In genomic region chr2:167324151-167324930, GRCm38 (mm10) we compare ENCODE assay signal across 15 mouse cellular contexts. TPM values are rescaled to one million over a fixed set of nuclear protein-coding genes. Genes with fewer than 3 reads are reported as not detected.
A peak's percentile ranks its signal among the peaks of the same experiment; 100 is the strongest.
DNase-seq lines count a peak whose midpoint lies in the region; ATAC-seq and TF ChIP-seq lines count a peak whose summit lies in the region.
"Had no signal": no experiment of that assay in that cellular context is flagged by ENCODE, and none has a peak within 500 bp of the region (broad histone marks: within the 10 kb centered on the region; RNA-seq: fewer than 3 reads in every experiment).

No protein-coding gene starts in this region.

- H3K27me3 ChIP-seq in heart, embryonic 10.5 days (ENCODE audit: insufficient read depth, poor library complexity, severe bottlenecking) = no peaks in the 10 kb centered on the region
- H3K27me3 ChIP-seq in heart, embryonic 11.5 days (ENCODE audit: control insufficient read depth, insufficient read depth, low read length) = no peaks in the 10 kb centered on the region
- no peaks in the 10 kb centered on the region for H3K27me3 ChIP-seq in kidney, adult 2 months (replicated peaks; ENCODE audit: control insufficient read depth, insufficient read depth, low read length)
- no peaks in the 10 kb centered on the region for H3K27me3 ChIP-seq in midbrain, embryonic 13.5 days
- H3K27me3 ChIP-seq in midbrain, embryonic 10.5 days (ENCODE audit: low read depth, poor library complexity, severe bottlenecking) = no peaks in the 10 kb centered on the region
- H3K27me3 ChIP-seq: hindbrain, embryonic 15.5 days; limb, embryonic 15.5 days; lung, embryonic 15.5 days had no signal

- no peaks in the 10 kb centered on the region for H3K36me3 ChIP-seq in heart, embryonic 10.5 days
- H3K36me3 ChIP-seq in heart, embryonic 11.5 days (ENCODE audit: control insufficient read depth, insufficient read depth, low read length) = no peaks in the 10 kb centered on the region
- H3K36me3 ChIP-seq in kidney, adult 2 months (ENCODE audit: control insufficient read depth, insufficient read depth, low read length) = no peaks in the 10 kb centered on the region
- no peaks in the 10 kb centered on the region for H3K36me3 ChIP-seq in midbrain, embryonic 13.5 days
- no peaks in the 10 kb centered on the region for H3K36me3 ChIP-seq in midbrain, embryonic 10.5 days
- H3K36me3 ChIP-seq: hindbrain, embryonic 15.5 days; limb, embryonic 15.5 days; lung, embryonic 15.5 days had no signal

- H3K4me1 ChIP-seq in heart, embryonic 10.5 days = peaks cover 53% of the 10 kb centered on the region
- H3K4me1 ChIP-seq in heart, embryonic 11.5 days (ENCODE audit: control insufficient read depth, insufficient read depth, low read length) = peaks cover 12% of the 10 kb centered on the region
- peaks cover 20% of the 10 kb centered on the region for H3K4me1 ChIP-seq in kidney, adult 2 months (ENCODE audit: control insufficient read depth, insufficient read depth, low read length)
- peaks cover 31% of the 10 kb centered on the region for H3K4me1 ChIP-seq in midbrain, embryonic 13.5 days (replicated peaks)
- H3K4me1 ChIP-seq in midbrain, embryonic 10.5 days = peaks cover 28% of the 10 kb centered on the region

- ATAC-seq in heart, embryonic 11.5 days (replicated peaks; ENCODE audit: insufficient number of reproducible peaks, low FRiP score, low TSS enrichment) = no peak
- ATAC-seq in midbrain, embryonic 13.5 days = no peak
- ATAC-seq: activated CD4-positive, CD25-positive, alpha-beta regulatory T cell, adult 4 months had no signal

- H3K27ac ChIP-seq in heart, embryonic 10.5 days = peak overlapping the region; percentile 23; the same call in 1 of the 2 replicates
- no peak overlapping the region for H3K27ac ChIP-seq in heart, embryonic 11.5 days (ENCODE audit: low read depth, low read length)
- peak overlapping the region; percentile 80 for H3K27ac ChIP-seq in kidney, adult 2 months (ENCODE audit: insufficient read depth, low read depth, low read length)
- peak overlapping the region; percentile 68 for H3K27ac ChIP-seq in midbrain, embryonic 13.5 days
- no peak overlapping the region for H3K27ac ChIP-seq in midbrain, embryonic 10.5 days (replicated peaks)
- H3K27ac ChIP-seq: hindbrain, embryonic 15.5 days; limb, embryonic 15.5 days; lung, embryonic 15.5 days had no signal

- 86% methylated on average over 10 of the region's 10 CpGs for WGBS in heart, embryonic 10.5 days
- WGBS in heart, embryonic 11.5 days (ENCODE audit: insufficient replicate concordance) = 79% methylated on average over 10 of the region's 10 CpGs
- WGBS in kidney, adult 2 months = 32% methylated on average over 10 of the region's 10 CpGs
- WGBS in midbrain, embryonic 13.5 days = 69% methylated on average over 10 of the region's 10 CpGs
- WGBS in midbrain, embryonic 10.5 days = 87% methylated on average over 10 of the region's 10 CpGs

- no peak overlapping the region for H3K4me3 ChIP-seq in heart, embryonic 10.5 days
- no peak overlapping the region for H3K4me3 ChIP-seq in heart, embryonic 11.5 days (ENCODE audit: low read depth, low read length)
- no peak overlapping the region for H3K4me3 ChIP-seq in kidney, adult 2 months (ENCODE audit: insufficient read depth, low read depth, low read length)
- no peak overlapping the region for H3K4me3 ChIP-seq in midbrain, embryonic 13.5 days (replicated peaks)
- no peak overlapping the region for H3K4me3 ChIP-seq in midbrain, embryonic 10.5 days
- H3K4me3 ChIP-seq: hindbrain, embryonic 15.5 days; limb, embryonic 15.5 days; lung, embryonic 15.5 days had no signal

- no peak overlapping the region for H3K9ac ChIP-seq in heart, embryonic 11.5 days (ENCODE audit: low read depth, low read length)
- H3K9ac ChIP-seq in midbrain, embryonic 13.5 days (replicated peaks) = no peak overlapping the region
- H3K9ac ChIP-seq: hindbrain, embryonic 15.5 days; limb, embryonic 15.5 days; lung, embryonic 15.5 days had no signal

- DNase-seq in heart, embryonic 10.5 days (ENCODE audit: low spot score) = no peak
- DNase-seq in kidney, adult 2 months = peak; percentile 73
- no peak for DNase-seq in kidney, postnatal 14 days
- DNase-seq in midbrain, embryonic 10.5 days (ENCODE audit: low spot score) = no peak
- DNase-seq in left cerebral cortex, postnatal 14 days (ENCODE audit: low spot score in 2 of 2) = no peak
- DNase-seq: adrenal gland, postnatal 25 days; cerebellum, postnatal 25 days; gastrocnemius, postnatal 14 days; thymus, postnatal 25 days had no signal

- TF ChIP-seq CTCF in kidney, adult 2 months (conservative IDR thresholded peaks at IDR 0.05; ENCODE audit: insufficient read depth, insufficient read length, low read depth, low read length) = no peak

- no peak for TF ChIP-seq POLR2A in kidney, adult 2 months (IDR thresholded peaks at IDR 0.05; ENCODE audit: low read depth, low read length)

- intact Hi-C loops in left cerebral cortex, postnatal 14 days (cut with DNase I) = no loop called here

- H3K9me3 ChIP-seq in heart, embryonic 10.5 days = no peaks in the 10 kb centered on the region
- H3K9me3 ChIP-seq in heart, embryonic 11.5 days (replicated peaks; ENCODE audit: control insufficient read depth, low read length) = no peaks in the 10 kb centered on the region
- H3K9me3 ChIP-seq in midbrain, embryonic 13.5 days = no peaks in the 10 kb centered on the region
- no peaks in the 10 kb centered on the region for H3K9me3 ChIP-seq in midbrain, embryonic 10.5 days (replicated peaks)
- H3K9me3 ChIP-seq: hindbrain, embryonic 15.5 days; limb, embryonic 15.5 days; lung, embryonic 15.5 days had no signal

- H3K4me2 ChIP-seq in heart, embryonic 11.5 days = no peak overlapping the region
- H3K4me2 ChIP-seq in midbrain, embryonic 13.5 days (replicated peaks) = no peak overlapping the region
- H3K4me2 ChIP-seq: hindbrain, embryonic 15.5 days; limb, embryonic 15.5 days; lung, embryonic 15.5 days had no signal

RNA-seq across cellular contexts. Expression of gene B4galt5, which starts 24.6 kb away (rescaled TPM):
- polyA plus RNA-seq in heart, embryonic 10.5 days (2016; fragmentation: Nextera tagmentation; extraction: Ambion mirVana) = 11.4 and 13.6 TPM in 2 replicates
- polyA plus RNA-seq in heart, embryonic 11.5 days (2014; fragmentation: Nextera tagmentation; extraction: Ambion mirVana) = 16.1 and 24.5 TPM in 2 replicates
- polyA plus RNA-seq in kidney, adult 2 months (2012; rRNA removed) = 51.5 and 54.2 TPM in 2 replicates
- 10.6 and 11.2 TPM in 2 replicates for polyA plus RNA-seq in midbrain, embryonic 13.5 days (2015; fragmentation: Nextera tagmentation; extraction: Ambion mirVana)
- 9.1 and 9.9 TPM in 2 replicates for polyA plus RNA-seq in midbrain, embryonic 10.5 days (2016; fragmentation: Nextera tagmentation; extraction: Ambion mirVana)
- total RNA-seq in left cerebral cortex, postnatal 14 days (2021) = 10 to 100 TPM; 63.0 to 64.9 TPM

Comparison
In these comparisons a context has a peak if more than half of its experiments do, and no peak if none do; other contexts are left out.
1. H3K27ac ChIP-seq: peak in heart, embryonic 10.5 days (single experiment), kidney, adult 2 months (single experiment) and midbrain, embryonic 13.5 days (single experiment); none in heart, embryonic 11.5 days (single experiment) and midbrain, embryonic 10.5 days (single experiment).